Mouse (Mus musculus) intestine, embryonic 15.5 days (tissue): ENCODE data around the gene Gm20604. TPM values are rescaled to one million over a fixed set of nuclear protein-coding genes. Genes with fewer than 3 reads are reported as not detected.

Source experiments
- polyA plus RNA-seq: library from polyadenylated mRNA; unstranded; fragments of >200 nt; fragmentation: Nextera tagmentation; extraction: Ambion mirVana; gene quantifications from 2 replicates; pipeline ENCODE4 v1.2.1, GENCODE M21; 2015

Gm20604 gene
- polyA plus RNA-seq, 1 experiment from 2014 or later: 21.0 TPM

Other genes with a start within 250 kb of the Gm20604 start
- 26.2 and 27.3 TPM in 2 replicates for gene Chga, start 203.7 kb downstream of the Gm20604 start, polyA plus RNA-seq
- gene Itpk1, start 53.7 kb downstream of the Gm20604 start, polyA plus RNA-seq: 39.1 and 40.1 TPM in 2 replicates
- 20.5 and 23.1 TPM in 2 replicates for gene Moap1, start 15.0 kb downstream of the Gm20604 start, polyA plus RNA-seq
- gene Tmem251, start 14.9 kb downstream of the Gm20604 start, polyA plus RNA-seq: 15.3 and 16.3 TPM in 2 replicates
- gene Gm28051, start 907 bp downstream of the Gm20604 start, polyA plus RNA-seq: not detected in 2 replicates
- gene Gon7, start 869 bp downstream of the Gm20604 start, polyA plus RNA-seq: 30.8 and 31.2 TPM in 2 replicates
- gene Ubr7, start 705 bp downstream of the Gm20604 start, polyA plus RNA-seq: 32.2 and 36.8 TPM in 2 replicates
- 15.0 and 15.9 TPM in 2 replicates for gene Btbd7, start 119.8 kb upstream of the Gm20604 start, polyA plus RNA-seq
- gene Cox8c, start 140.6 kb upstream of the Gm20604 start, polyA plus RNA-seq: not detected in 2 replicates
- 0.28 and 0.59 TPM in 2 replicates for gene Unc79, start 190.2 kb upstream of the Gm20604 start, polyA plus RNA-seq